Mouse (Mus musculus) colon, adult 2 months (tissue): Measurements from ENCODE around the gene Tcaf1. TPM values are rescaled to one million over a fixed set of nuclear protein-coding genes. Genes with fewer than 3 reads are reported as not detected.

Source experiments
- polyA plus RNA-seq: library from polyadenylated mRNA; depleted of rRNA; stranded (reverse); fragments of >200 nt; gene quantifications from 2 replicates; pipeline ENCODE4 v1.2.3, GENCODE M21; 2012; rRNA removed

Tcaf1 gene
- 10.1 and 10.5 TPM in 2 replicates for polyA plus RNA-seq

DNA sequence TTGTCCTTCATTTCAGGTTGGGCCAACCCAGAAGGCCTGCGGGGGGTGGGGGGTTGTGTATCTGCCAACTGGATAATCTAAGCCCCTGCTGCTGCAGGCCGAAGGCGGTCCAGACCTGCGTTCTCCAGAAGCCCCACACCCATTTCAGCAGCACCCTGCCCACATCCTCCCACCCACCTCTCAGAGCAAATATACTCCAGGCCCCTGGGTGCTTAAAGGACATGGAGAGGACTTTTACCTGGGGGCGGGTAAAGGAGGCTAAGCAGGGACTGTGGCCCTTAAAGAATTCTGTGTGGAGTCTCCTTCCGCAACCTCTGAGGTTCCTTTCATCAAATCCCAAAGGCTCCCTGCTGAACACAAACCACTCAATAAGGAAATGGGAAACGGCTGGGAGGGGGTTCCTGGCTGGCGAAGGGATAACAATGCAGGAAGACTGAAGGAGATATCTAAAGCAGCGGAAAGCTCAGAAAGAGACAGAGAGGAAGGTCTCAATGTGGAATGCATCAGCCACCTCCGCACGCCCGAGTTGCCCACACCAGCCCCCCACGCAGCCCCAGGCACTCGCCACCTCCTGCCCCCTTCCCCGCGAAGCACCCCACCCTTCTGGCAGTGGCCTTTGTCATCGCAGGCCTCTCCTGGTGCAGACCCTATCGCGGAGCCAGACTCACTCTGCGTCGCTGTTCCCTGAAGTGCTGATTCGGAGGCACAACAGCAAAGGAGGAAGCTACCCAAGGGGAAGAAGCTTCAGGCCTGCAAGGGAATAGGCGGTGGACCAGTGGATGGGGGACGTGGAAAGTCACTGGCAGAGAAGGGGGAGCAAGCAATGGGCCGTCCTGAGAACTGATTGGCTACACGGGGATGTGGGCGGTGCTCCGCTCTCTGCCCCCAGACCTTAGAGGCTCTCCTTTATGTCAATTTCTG, at the start of gene Tcaf1:
TSS of gene Tcaf1 (minus strand) at position 798 of the 921 bp plus-strand sequence.

DNA sequence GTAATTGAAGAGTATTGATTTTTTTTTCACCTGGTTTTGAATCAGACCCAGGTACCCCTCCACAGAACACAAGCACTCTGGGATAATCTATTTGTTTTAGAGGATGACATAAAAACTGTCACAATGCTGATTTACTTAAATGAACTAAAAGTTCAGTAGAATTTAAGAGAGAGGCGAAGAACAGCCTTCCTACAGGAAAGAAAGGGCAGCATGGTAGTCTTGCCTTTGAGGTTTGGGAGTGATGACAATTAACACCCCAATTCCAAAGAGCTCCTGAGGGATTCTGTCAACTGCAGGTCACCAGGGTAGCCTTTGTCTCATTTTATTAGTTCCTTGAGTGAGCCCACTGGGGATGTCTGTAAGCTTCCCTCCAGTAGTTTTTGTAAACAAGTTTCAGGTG, 46.2 kb upstream of the Tcaf1 start, which contains the start of gene Olfr38:
TSS of gene Olfr38 (plus strand) at position 301 of the 400 bp plus-strand sequence.

DNA sequence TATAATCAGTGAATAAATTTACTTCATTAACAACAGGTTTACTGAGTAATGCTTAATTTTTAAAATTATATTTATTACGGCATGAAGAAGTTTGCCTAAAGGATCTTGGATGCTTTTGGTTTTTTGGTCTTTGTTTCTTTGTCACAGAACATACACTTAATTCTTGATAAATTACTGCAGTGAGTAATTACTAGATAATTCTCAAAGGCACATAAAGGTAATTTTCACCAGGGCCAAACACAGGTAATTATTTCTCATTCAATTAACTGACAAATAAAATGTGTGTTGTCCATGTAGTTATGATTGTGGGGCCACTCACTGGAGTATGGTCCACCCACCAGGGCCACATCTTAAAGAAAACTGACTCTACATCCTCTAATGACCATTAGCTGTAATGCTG, 29.2 kb upstream of the Tcaf1 start, which contains the start of gene Olfr453:
TSS of gene Olfr453 (plus strand) at position 301 of the 400 bp plus-strand sequence.

DNA sequence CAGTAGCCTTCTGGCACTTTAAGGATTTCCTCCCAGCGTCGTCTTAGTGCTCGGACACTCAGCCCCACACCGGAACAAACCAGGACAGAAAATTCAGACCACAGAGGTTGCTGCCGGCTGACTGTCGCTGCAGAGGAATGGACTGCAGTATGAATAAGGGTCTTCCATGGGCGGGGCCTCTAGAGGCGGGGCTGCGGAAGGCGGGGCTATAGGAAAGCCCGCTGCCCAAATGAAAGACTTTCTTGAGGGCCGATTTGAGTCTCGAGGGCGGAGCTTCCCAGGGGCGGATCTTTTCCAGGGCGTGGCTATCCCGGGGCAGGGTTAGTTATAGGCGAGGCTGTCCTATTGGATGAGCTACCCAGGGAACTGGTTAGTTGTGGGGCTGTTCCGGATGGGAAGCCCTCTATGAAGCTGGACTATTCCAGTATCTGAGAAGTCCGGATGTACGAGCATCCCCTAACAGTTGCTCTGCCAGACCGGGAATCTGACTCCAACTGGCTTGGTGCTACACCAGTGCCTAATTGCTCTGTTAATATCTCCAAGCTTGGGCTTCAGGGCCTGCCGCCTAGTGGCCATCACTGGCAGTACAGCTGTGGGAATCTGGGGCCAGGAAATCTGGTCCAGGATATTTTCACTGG, 64.9 kb downstream of the Tcaf1 start, which contains the start of gene Tcaf2:
TSS of gene Tcaf2 (minus strand) at position 343 of the 638 bp plus-strand sequence.

Other genes starting within 250 kb of the Tcaf1 start
- not detected in 2 replicates for gene Olfr458, start 244.9 kb downstream of the Tcaf1 start, polyA plus RNA-seq
- gene Olfr457, start 233.8 kb downstream of the Tcaf1 start, polyA plus RNA-seq: not detected in 2 replicates
- gene Olfr456, start 222.9 kb downstream of the Tcaf1 start, polyA plus RNA-seq: not detected in 2 replicates
- not detected in 2 replicates for gene Olfr455, start 162.5 kb downstream of the Tcaf1 start, polyA plus RNA-seq
- gene Tcaf3, start 112.4 kb downstream of the Tcaf1 start, polyA plus RNA-seq: not detected in 2 replicates
- 3.1 and 4.4 TPM in 2 replicates for gene Tcaf2, start 64.8 kb downstream of the Tcaf1 start, polyA plus RNA-seq
- gene Olfr453, start 29.3 kb upstream of the Tcaf1 start, polyA plus RNA-seq: not detected in 2 replicates
- gene Olfr38, start 46.3 kb upstream of the Tcaf1 start, polyA plus RNA-seq: not detected in 2 replicates
- not detected in 2 replicates for gene Olfr452, start 75.0 kb upstream of the Tcaf1 start, polyA plus RNA-seq
- not detected in 2 replicates for gene Olfr450, start 101.9 kb upstream of the Tcaf1 start, polyA plus RNA-seq
- gene Olfr449, start 124.3 kb upstream of the Tcaf1 start, polyA plus RNA-seq: not detected in 2 replicates
- gene Olfr448, start 180.4 kb upstream of the Tcaf1 start, polyA plus RNA-seq: not detected in 2 replicates
- not detected in 2 replicates for gene Olfr447, start 198.8 kb upstream of the Tcaf1 start, polyA plus RNA-seq
- not detected in 2 replicates for gene Olfr446, start 211.3 kb upstream of the Tcaf1 start, polyA plus RNA-seq
- not detected in 2 replicates for gene Olfr444, start 239.0 kb upstream of the Tcaf1 start, polyA plus RNA-seq